Mouse (Mus musculus) cerebellum, adult 2 months (tissue): ENCODE measurements at regions not wholly inside any gene's neighbourhood (a gene's known extent, or its start where the extent isn't known, plus 50 kb on each side); places are given as distances from the start of the nearest gene placed in this dataset.

Experiments
- CTCF ChIP-seq: fragments of 200-500 bp; IDR thresholded peaks from 2 replicates; pipeline ENCODE4 v1.5.1; 2011; ENCODE audit warnings: low read depth, mild to moderate bottlenecking, control low read depth, low read length, moderate library complexity, borderline replicate concordance; ENCODE audit not compliant: insufficient read depth
- POLR2A ChIP-seq: fragments of 200-500 bp; IDR thresholded peaks from 2 replicates; pipeline ENCODE4 v1.6.1; 2011; ENCODE audit warnings: low read length, control low read depth, borderline replicate concordance; ENCODE audit not compliant: insufficient read depth

DNA sequence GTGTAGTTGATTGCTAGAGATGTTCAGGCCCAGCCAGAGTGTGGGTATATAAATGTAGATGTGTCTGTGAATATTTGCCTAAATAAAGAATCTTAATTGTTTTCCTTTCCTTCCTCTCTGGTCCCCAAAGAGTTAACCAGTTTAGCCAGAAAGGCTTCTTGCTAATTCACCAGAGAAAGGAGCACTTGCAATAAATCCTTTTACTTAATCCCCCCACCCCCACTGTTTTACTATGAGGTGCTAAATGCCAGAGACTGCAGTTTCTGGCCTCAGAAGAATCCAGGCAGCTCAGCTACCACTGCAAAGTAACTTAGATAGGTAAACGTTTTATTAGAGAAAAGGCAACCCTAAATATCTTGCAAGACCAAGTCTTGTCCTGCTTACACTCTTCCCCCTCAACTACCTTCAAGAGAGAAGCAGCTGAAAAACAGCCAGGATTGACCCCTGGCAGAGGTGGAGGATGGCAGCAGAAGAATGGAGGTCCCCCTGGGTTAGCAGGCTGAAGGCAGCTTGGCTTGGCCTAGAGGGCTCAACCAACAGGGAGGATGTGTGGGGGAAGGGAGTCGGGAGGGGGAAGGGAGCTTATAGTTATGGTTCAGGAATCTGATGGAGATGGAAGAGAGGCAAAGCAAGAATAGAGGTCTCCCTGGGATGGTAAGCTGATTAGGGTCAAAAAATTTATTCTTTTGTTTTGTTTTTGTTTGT is 87.9 kb upstream of the Ins2 start:
- no peak for TF ChIP-seq POLR2A
- TF ChIP-seq CTCF: no peak
